Mouse (Mus musculus): ENCODE data around the gene Per3.
A peak's percentile ranks its signal among the peaks of the same experiment; 100 is the strongest.

Gene Per3

GRCm38 (mm10) chr4:151044037-151044943, at the start of gene Per3:
Gene Per3 (minus strand): TSS chr4:151044665.
- DNase-seq = peak; percentile 91 to 92

- DNase-seq = no peak
Measured at GRCm38 (mm10) chr4:151089270-151089669, 44.8 kb upstream of the Per3 start, which contains the start of gene Gm13090. Gene Gm13090 (plus strand): TSS chr4:151089570.

- DNase-seq = no peak
Measured at GRCm38 (mm10) chr4:151088819-151089218, 44.4 kb upstream of the Per3 start.

DNA sequence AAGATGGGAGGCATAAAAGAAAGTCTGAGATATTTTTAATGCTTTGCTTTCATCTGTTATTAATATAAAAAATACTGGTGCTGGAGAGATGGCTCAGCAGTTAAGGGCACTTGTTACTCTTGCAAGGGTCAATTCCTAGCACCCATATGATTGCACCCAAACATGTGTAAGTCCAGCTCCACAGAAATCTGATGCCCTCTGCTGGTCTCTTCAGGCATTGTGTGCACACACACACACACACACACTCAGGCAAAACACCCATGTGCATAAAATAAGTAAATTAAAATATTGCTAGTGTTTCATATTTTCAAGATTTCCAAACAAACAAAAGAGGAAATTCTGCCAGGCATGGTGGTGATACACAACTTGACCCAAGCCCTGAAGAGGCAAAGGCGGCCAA, 42.9 kb upstream of the Per3 start:
- no peak for DNase-seq

- DNase-seq = no peak
Measured at GRCm38 (mm10) chr4:151083027-151083426, 38.6 kb upstream of the Per3 start.

- DNase-seq = no peak
Measured at GRCm38 (mm10) chr4:151081977-151082376, 37.5 kb upstream of the Per3 start.

- no peak for DNase-seq
Measured at GRCm38 (mm10) chr4:151081355-151081754, 36.9 kb upstream of the Per3 start.

DNA sequence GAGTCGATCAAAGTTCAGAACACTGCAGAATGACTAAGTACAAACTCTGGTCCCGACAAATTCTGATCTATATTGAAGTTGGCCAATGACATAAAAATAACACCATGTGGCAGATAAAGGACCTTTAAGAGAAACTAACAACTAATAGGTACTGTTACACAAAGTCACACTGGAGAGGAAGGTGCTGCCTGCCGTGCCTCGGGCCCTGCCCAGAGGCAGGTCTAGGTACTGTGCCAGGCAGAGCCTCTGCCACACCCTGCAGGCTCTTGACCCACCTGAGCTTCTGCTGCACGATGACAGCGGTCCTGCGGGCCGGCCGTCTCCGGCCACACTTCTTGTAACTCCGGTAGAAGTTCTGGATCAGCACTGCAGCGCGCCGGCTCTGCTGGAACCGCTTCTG, 30.4 kb upstream of the Per3 start:
- no peak for DNase-seq

GRCm38 (mm10) chr4:151073108-151073744, 28.8 kb upstream of the Per3 start:
- DNase-seq = peak; percentile 31 to 45

GRCm38 (mm10) chr4:151070962-151071361, 26.5 kb upstream of the Per3 start:
- DNase-seq = no peak

- no peak for DNase-seq
Measured at GRCm38 (mm10) chr4:151068751-151069150, 24.3 kb upstream of the Per3 start.

DNA sequence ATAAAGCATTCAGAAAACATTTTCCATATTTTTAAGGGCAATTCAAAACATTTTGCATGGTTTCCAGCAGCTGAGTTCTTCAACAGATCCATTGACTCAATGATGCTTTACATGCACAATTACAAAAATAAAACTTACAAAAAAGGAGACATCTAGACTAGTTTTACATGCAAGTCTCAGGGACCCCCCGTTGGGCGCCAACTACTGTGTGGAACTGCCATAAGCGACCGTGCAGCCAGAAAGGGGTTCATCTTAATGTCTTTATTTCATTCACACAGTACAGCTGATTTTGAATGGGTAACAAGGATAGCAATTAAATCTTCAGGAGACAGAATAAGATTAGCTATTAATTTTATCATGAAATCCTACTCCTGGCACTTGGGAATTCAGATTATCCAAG, 15.1 kb upstream of the Per3 start:
- no peak for DNase-seq

- no peak for DNase-seq
Measured at GRCm38 (mm10) chr4:151058634-151059033, 14.2 kb upstream of the Per3 start.

DNA sequence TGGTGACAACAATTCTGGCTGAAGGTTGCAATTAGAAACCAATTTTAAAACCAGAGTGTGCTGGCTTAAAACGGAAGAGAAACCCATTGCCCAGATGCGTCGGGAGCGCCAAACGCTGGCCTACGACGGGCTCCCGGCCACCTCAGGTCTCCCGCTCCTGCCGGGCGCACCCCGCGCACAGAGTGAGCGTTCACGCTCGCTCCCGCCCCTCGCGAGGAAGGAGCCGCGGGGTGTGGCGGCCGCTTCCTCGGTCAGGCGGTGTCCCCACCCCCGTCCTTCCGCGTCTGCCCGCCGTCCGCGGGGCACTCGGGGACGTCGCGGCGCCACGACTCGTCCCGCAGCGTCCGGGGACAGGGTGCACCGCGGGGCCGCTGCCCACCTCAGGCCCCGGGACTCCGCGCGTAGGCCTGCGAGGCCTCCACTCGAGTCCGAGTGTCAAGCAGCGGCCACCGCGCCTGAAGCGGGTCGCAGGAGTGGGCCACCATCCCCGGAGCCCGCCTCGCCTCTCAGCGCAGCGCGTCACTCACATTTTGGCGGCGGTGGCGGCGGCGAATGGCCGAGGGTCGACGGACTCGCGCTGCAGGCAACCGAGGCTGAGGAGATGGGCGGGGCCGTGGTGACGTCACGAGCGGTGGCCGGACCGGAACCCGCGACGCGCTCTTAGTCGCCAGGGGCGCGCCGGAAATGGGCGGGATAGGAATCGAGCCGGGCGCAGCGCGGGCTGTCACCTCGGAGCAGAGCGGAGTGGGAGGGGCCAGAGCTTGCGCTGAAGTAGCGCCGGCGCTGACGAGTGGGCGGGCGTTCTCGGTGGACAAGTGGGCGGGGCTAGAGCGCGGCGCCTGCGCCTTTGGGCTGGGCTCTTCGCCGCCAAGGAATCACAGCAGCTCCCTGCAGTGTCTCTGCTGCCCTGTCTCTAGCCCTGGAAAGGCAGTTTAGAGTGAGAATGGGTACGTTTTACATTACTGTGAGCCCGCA, 13.2 kb upstream of the Per3 start, which contains the start of gene Vamp3:
Gene Vamp3, minus strand, starts transcription at position 617 of the 975 bp plus-strand sequence.
- peak; percentile 98 to 99 for DNase-seq

- no peak for DNase-seq
Measured at GRCm38 (mm10) chr4:151051162-151051561, 6.7 kb upstream of the Per3 start.

GRCm38 (mm10) chr4:151046524-151046923, 2.1 kb upstream of the Per3 start:
- no peak for DNase-seq

- DNase-seq = no peak
Measured at GRCm38 (mm10) chr4:151044944-151045570, 592 bp upstream of the Per3 start.

DNA sequence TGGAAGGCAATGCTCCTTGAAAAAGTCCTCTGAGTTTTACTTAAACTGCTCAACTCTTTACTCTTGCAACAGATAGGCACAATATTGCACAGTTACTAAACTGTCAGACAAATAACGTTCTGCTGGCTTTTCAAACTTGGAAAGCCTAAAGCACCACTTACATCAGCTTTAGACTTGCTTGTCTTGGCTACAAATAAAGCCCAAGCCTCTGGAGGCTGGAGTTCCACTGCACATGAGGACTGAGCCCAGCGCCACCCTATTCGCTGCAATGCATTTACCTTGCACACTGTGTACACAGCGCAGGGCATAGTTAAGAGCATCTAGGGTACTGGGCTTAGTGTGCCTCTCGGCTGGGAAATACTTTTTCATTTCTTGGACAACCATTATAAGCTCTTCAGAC, 1.2 kb downstream of the Per3 start:
- no peak for DNase-seq

DNA sequence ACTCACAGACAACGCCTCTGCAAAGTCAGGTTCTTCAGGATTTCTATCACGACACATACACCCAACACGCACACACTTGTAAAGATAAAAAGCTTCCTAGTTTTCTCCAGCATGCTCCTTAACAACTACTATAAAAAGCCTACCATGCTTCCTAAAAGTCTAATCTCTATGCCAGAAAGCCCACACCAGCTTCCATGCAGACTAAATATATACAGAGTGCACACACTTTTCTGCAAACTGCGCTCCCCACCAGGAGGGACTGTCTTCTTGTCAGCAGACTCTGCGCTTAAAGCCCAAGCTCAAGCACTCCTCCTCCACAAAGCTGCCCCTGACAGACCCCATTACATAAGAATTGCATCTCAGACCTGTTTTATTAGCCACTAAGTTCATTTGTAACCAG, 3.0 kb downstream of the Per3 start:
- no peak for DNase-seq

DNA sequence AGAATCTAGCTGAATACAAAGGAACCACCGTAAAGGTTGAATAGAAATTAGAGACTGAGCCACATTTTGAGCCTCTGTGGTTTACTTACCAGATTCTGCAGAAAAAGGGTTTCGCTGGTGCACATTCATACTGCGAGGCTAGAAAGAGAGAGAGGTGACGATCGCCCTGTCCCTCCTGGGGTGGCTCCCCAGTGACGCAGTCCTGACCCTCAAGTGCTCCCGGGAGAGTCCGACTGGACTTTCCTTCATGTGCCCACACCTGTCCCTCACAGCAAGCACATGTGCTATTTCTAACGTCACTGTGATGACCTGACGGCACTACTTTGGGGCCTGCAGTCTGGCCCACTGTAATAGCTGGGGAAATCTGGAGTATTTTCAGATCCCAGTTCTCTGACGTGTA, 6.7 kb downstream of the Per3 start:
- no peak for DNase-seq

DNA sequence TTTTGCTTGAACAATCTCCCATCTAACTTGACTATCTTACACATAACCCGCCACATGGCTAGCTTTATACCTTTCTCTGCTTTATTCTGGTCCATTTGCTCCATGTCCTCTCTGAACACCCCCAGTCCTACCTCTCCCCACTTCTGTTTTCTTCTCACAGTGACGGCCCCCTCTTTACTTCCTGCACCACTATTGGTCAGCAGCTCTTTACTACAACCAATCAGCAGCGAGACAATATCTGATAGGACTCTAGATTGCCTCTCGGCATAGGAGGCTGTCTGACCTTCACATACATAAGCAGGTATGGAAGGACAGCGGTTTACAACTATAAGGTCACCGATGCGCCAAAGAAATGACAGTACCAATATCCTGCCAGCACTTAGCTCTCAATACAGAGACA, 7.9 kb downstream of the Per3 start:
- no peak for DNase-seq

GRCm38 (mm10) chr4:151027001-151027400, 17.5 kb downstream of the Per3 start:
- peak in 1 of 2 experiments; percentile 5 for DNase-seq
